Mouse (Mus musculus) liver, embryonic 14.5 days (tissue): ENCODE measurements around the gene Stub1. TPM values are rescaled to one million over a fixed set of nuclear protein-coding genes. Genes with fewer than 3 reads are reported as not detected.
A peak's percentile ranks its signal among the peaks of the same experiment; 100 is the strongest.

Experiments used
- ATAC-seq: fragments of 200-750 bp; cut with Nextera tagmentation; 2 replicates; pipeline ENCODE4 v1.8.0; 2017; ENCODE audit warnings: moderate number of reproducible peaks, mild to moderate bottlenecking, moderate library complexity; ENCODE audit not compliant: insufficient read depth
- DNase-seq, 3 experiments: peaks; one replicate each; pipeline ENCODE4 v3.0.0-alpha.2; 2012 to 2013; ENCODE audit warnings: low read depth in 3 of 3, low spot score in 3 of 3
- H3K27ac ChIP-seq: fragments of 300-500 bp; sonication (generic); 2 replicates; pipeline ENCODE4 v1.5.1; 2014; ENCODE audit warnings: moderate library complexity, mild to moderate bottlenecking, control low read depth, inconsistent platforms
- H3K27me3 ChIP-seq: fragments of 300-500 bp; sonication (generic); 2 replicates; pipeline ENCODE4 v1.6.1; 2014; ENCODE audit warnings: mild to moderate bottlenecking, low read length, moderate library complexity; ENCODE audit not compliant: control insufficient read depth, insufficient read depth
- H3K36me3 ChIP-seq: fragments of 300-500 bp; sonication (generic); replicated peaks from 2 replicates; pipeline ENCODE4 v1.6.1; 2014; ENCODE audit warnings: low read depth; ENCODE audit not compliant: control insufficient read depth, insufficient read depth
- H3K4me1 ChIP-seq, 2 experiments: fragments of 200-500 bp in 1 of 2; fragments of 300-500 bp in 1 of 2; sonication (generic) in 1 of 2; replicated peaks; 2 replicates each; pipeline ENCODE4 v1.6.1; 2012 to 2014; ENCODE audit warnings: antibody characterized with exemption in 1 of 2, inconsistent platforms in 1 of 2, low read length in 1 of 2; ENCODE audit not compliant: control insufficient read depth in 2 of 2, insufficient read depth in 2 of 2
- H3K4me2 ChIP-seq: fragments of 300-500 bp; sonication (generic); 2 replicates; pipeline ENCODE4 v1.6.1; 2014; ENCODE audit warnings: low read depth, mild to moderate bottlenecking, control low read depth, moderate library complexity
- H3K4me3 ChIP-seq, 2 experiments: fragments of 200-500 bp in 1 of 2; fragments of 300-500 bp in 1 of 2; sonication (generic) in 1 of 2; 2 replicates each; pipeline ENCODE4 v1.5.1; 2012 to 2014; ENCODE audit warnings: low read depth in 2 of 2, low read length in 2 of 2, mild to moderate bottlenecking in 2 of 2, control low read depth in 1 of 2, inconsistent platforms in 1 of 2, moderate library complexity in 1 of 2; ENCODE audit not compliant: insufficient read depth in 1 of 2
- H3K9ac ChIP-seq: fragments of 300-500 bp; sonication (generic); replicated peaks from 2 replicates; pipeline ENCODE4 v1.6.1; 2014; ENCODE audit warnings: mild to moderate bottlenecking, control low read depth, moderate library complexity
- H3K9me3 ChIP-seq: fragments of 300-500 bp; sonication (generic); 2 replicates; pipeline ENCODE4 v1.6.1; 2016; ENCODE audit warnings: low read length, mixed read lengths; ENCODE audit not compliant: control insufficient read depth
- CTCF ChIP-seq: IDR thresholded peaks from 2 replicates; pipeline ENCODE4 v1.5.1; 2016; ENCODE audit warnings: antibody characterized with exemption, low read depth, control low read depth
- EP300 ChIP-seq: IDR thresholded peaks from 2 replicates; pipeline ENCODE4 v1.6.1; 2016; ENCODE audit warnings: antibody characterized with exemption, low read depth
- WGBS: fragments of 180-500 bp; shearing (Covaris S2); extraction: QIAGEN DNeasy Blood & Tissue Kit; methylation state at CpG from one replicate; pipeline ENCODE4 v1.1.7; 2014; ENCODE audit not compliant: insufficient replicate concordance; 5-methylcytosine and 5-hydroxymethylcytosine counted together
- polyA plus RNA-seq, 2 experiments: library from polyadenylated mRNA; depleted of rRNA in 1 of 2; stranded (reverse) in 1 of 2; unstranded in 1 of 2; fragments of >200 nt; fragmentation: Nextera tagmentation in 1 of 2; extraction: Ambion mirVana in 1 of 2; gene quantifications; 2 replicates each; pipeline versions ENCODE4 v1.2.1 to v1.2.3; 2012 to 2014

The Stub1 gene
- polyA plus RNA-seq (2012; rRNA removed) (70.2 and 85.1 TPM in 2 replicates), polyA plus RNA-seq (2014; fragmentation: Nextera tagmentation; extraction: Ambion mirVana) (96.7 and 100 TPM in 2 replicates)

- Histone ChIP-seq H3K4me2 (peak within 1 kb of the TSS; percentile 83), H3K4me3 (peak within 1 kb of the TSS; percentile 70 to 74), H3K4me1 (peaks cover 11 to 19% of the 10 kb centered on the region in 2 experiments), H3K9ac (peak within 1 kb of the TSS; percentile 66), H3K36me3 (peaks cover 11% of the 10 kb centered on the region), H3K9me3 (no peaks in the 10 kb centered on the region), H3K27ac (peak within 1 kb of the TSS; percentile 72), H3K27me3 (no peaks in the 10 kb centered on the region)
- peak; percentile 66 for ATAC-seq
- TF ChIP-seq CTCF, result no peak
- no peak for TF ChIP-seq EP300
- under 1% methylated on average over 24 of the region's 24 CpGs for WGBS
- peak; percentile 67 to 73 (median 69) for DNase-seq
Observed at GRCm38 (mm10) chr17:25833291-25833663, at the start of gene Stub1. TSS of gene Stub1 (minus strand) at chr17:25833404.

- peak; percentile 51; the same call in 1 of the 2 replicates for ATAC-seq
- H3K36me3 ChIP-seq, result peaks cover 5% of the 10 kb centered on the region; the same call in 1 of the 2 replicates
Observed at GRCm38 (mm10) chr17:25882306-25882705, 49.1 kb upstream of the Stub1 start.

GRCm38 (mm10) chr17:25881691-25882090 lies 48.5 kb upstream of the Stub1 start:
- peaks cover 0 to 20% of the 10 kb centered on the region in 2 experiments; a peak in 3 of 4 replicates for H3K4me1 ChIP-seq
- no peaks in the 10 kb centered on the region for H3K9me3 ChIP-seq
- H3K27ac ChIP-seq, result no peak overlapping the region
- TF ChIP-seq EP300, result no peak
- no peak for TF ChIP-seq CTCF
- peaks cover 5% of the 10 kb centered on the region; the same call in 1 of the 2 replicates for H3K36me3 ChIP-seq
- DNase-seq, result no peak
- no peaks in the 10 kb centered on the region for H3K27me3 ChIP-seq
- no peak overlapping the region for H3K4me3 ChIP-seq
- H3K4me2 ChIP-seq, result no peak overlapping the region
- no peak for ATAC-seq
- WGBS, result 62% methylated on average over 4 of the region's 4 CpGs
- no peak overlapping the region for H3K9ac ChIP-seq

More at GRCm38 (mm10) chr17:25882306-25882705, 49.1 kb upstream of the Stub1 start:
- no peak for DNase-seq
- H3K4me1 ChIP-seq, result peaks cover 0 to 20% of the 10 kb centered on the region in 2 experiments; a peak in 3 of 4 replicates
- no peaks in the 10 kb centered on the region for H3K27me3 ChIP-seq
- no peak overlapping the region for H3K9ac ChIP-seq
- no peak overlapping the region for H3K4me3 ChIP-seq
- peak; percentile 37 for TF ChIP-seq CTCF
- TF ChIP-seq EP300, result no peak
- H3K4me2 ChIP-seq, result no peak overlapping the region
- WGBS, result 27% methylated on average over 5 of the region's 5 CpGs
- H3K9me3 ChIP-seq, result no peaks in the 10 kb centered on the region
- H3K27ac ChIP-seq, result no peak overlapping the region

GRCm38 (mm10) chr17:25880913-25881641 lies 47.9 kb upstream of the Stub1 start:
- Histone ChIP-seq H3K4me3 (no peak overlapping the region), H3K27me3 (no peaks in the 10 kb centered on the region), H3K9ac (no peak overlapping the region), H3K9me3 (no peaks in the 10 kb centered on the region), H3K27ac (no peak overlapping the region), H3K4me2 (no peak overlapping the region), H3K4me1 (peaks cover under 1 to 26% of the 10 kb centered on the region in 2 experiments), H3K36me3 (peaks cover 5% of the 10 kb centered on the region; the same call in 1 of the 2 replicates)
- WGBS, result 40% methylated on average over 5 of the region's 5 CpGs
- no peak for DNase-seq
- ATAC-seq, result no peak
- TF ChIP-seq CTCF (no peak), EP300 (no peak)

GRCm38 (mm10) chr17:25880196-25880910 lies 47.1 kb upstream of the Stub1 start, which contains the start of gene Wfikkn1:
TSS of gene Wfikkn1 (minus strand) at chr17:25880858.
- no peaks in the 10 kb centered on the region for H3K27me3 ChIP-seq
- ATAC-seq, result peak; percentile 19
- H3K27ac ChIP-seq, result no peak within 1 kb of the TSS
- H3K4me1 ChIP-seq, result peaks cover 4 to 26% of the 10 kb centered on the region in 2 experiments
- H3K4me2 ChIP-seq, result no peak within 1 kb of the TSS
- H3K9me3 ChIP-seq, result no peaks in the 10 kb centered on the region
- H3K36me3 ChIP-seq, result peaks cover 5% of the 10 kb centered on the region; the same call in 1 of the 2 replicates
- DNase-seq, result no peak
- no peak within 1 kb of the TSS for H3K4me3 ChIP-seq
- H3K9ac ChIP-seq, result no peak within 1 kb of the TSS
- 59% methylated on average over 5 of the region's 5 CpGs for WGBS
- TF ChIP-seq CTCF, result no peak
- no peak for TF ChIP-seq EP300
